Mouse (Mus musculus): ENCODE results near the gene Fam213a. TPM values are rescaled to one million over a fixed set of nuclear protein-coding genes. Genes with fewer than 3 reads are reported as not detected.

Gene Fam213a
- total RNA-seq, 2 experiments from 2014 or later: 75.5 to 79.0 TPM

- no peak for DNase-seq (ENCODE audit: low spot score in 2 of 2)
Measured at GRCm38 (mm10) chr14:40964214-40964610, 49.4 kb downstream of the Fam213a start.

- DNase-seq (ENCODE audit: low spot score in 2 of 2): no peak
Measured at GRCm38 (mm10) chr14:40963501-40964213, 49.9 kb downstream of the Fam213a start.

- no peak for DNase-seq (ENCODE audit: low spot score in 2 of 2)
Measured at GRCm38 (mm10) chr14:40962365-40963290, 51.0 kb downstream of the Fam213a start.

DNA sequence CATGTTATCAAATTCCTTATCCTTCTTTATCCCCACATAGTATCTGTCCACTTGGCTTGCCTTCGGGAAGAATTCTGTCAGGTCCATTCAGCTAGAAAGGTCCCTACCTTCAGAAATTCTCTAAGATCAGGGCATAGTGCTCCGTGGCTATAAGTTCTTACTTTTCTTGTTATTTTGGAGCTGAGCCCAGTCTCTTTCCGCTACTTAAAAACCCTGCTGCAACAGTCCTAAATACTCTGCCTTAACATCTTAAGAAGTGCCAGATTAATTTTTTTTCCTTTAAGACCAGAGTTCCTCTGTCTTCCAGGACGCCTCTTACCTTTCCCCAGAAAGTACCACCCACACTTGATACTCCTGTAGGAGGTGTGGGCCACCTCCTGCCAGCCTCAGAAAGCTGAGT is 53.4 kb downstream of the Fam213a start:
- DNase-seq (ENCODE audit: low spot score in 2 of 2): no peak

GRCm38 (mm10) chr14:40959586-40959985 is 54.0 kb downstream of the Fam213a start:
- DNase-seq (ENCODE audit: low spot score in 2 of 2): no peak

- DNase-seq (ENCODE audit: low spot score in 2 of 2): no peak
Measured at GRCm38 (mm10) chr14:40958986-40959381, 54.6 kb downstream of the Fam213a start.

DNA sequence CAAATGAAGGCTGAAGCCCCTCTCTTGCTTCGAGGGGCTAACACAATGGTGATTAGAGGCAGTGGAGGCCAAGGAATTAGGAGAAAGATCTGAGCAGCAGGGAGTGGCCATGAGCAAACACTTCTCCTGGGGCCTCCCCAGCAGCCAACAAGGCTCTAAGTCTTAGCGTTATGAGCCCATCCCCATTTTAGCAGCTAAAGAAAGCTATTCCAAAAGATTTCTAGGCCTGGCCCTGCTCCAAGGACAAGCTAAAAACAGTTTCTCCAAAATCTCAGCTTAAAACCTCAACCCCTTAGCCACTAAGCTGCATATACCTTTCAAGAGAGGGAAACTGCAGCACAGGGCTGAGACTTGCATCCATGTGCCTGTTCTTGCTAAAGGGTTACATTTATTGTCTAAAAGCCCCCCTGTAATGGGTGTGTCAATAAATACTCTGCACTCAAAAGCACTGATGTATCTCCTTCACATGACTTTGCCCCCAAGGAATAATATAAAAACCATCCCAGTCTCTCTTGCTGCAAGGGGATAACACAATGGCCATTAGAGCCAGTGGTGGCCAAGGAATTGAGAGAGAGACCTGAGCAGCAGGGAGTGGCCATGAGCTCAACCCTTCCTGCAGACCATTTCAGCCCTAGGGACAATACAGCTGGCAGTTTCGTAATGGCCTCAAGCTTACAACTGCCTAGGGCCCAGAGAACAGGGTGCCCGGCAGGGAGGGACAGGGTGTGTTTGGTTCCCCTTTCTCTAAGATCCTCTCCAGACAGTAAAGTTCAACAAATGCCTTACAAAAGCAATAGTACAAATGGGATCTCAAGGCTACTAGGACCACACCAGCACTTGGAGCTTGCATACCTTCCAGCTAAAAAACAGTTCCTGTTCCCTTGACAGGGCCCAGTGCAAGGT is 55.3 kb downstream of the Fam213a start:
- no peak for DNase-seq (ENCODE audit: low spot score in 2 of 2)

- DNase-seq (ENCODE audit: low spot score in 2 of 2): no peak
Measured at GRCm38 (mm10) chr14:40957607-40958006, 56.0 kb downstream of the Fam213a start.

GRCm38 (mm10) chr14:40956252-40957146 is 57.1 kb downstream of the Fam213a start:
- no peak for DNase-seq (ENCODE audit: low spot score in 2 of 2)

GRCm38 (mm10) chr14:40955596-40956251 is 57.9 kb downstream of the Fam213a start:
- no peak for DNase-seq (ENCODE audit: low spot score in 2 of 2)

GRCm38 (mm10) chr14:40955146-40955545 is 58.4 kb downstream of the Fam213a start:
- DNase-seq (ENCODE audit: low spot score in 2 of 2): no peak

DNA sequence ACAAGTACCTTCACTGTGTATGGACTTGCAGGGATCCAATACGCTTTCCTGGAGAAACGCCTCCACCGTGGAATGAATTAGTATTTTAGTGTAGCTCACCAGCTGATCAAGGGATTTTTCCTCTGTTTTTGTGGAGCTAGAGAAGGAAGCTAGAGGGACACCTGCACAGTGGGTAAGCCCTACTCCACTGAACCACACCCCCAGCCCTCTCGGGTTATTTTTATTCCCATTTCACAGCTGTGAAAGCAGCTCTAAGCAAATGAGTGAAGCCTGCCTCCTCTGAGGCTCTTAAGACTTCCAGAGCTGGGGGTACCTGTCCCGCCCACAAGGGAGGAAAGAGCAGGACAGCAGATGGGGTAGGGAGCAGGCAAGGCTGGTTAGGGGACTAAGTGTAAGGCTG is 60.2 kb downstream of the Fam213a start:
- DNase-seq (ENCODE audit: low spot score in 2 of 2): no peak

DNA sequence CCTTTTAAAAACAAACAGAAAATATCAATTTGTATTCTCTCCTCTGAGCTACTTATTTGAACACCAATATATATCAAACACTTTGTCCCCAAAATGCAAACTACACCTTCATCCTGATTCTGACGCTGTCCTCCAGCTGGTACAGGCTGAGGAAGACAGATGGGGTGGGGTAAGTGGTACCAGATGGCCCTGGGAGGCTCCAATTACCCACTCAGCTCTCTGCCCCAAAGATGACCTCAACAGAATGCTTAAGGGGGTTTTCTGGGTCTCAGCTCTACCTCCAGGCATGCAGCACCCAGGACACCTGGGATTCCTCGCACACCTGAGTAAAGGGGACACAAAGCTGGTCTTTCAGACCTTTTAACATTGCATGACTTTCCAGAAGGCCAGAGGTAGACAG is 60.9 kb downstream of the Fam213a start:
- DNase-seq (ENCODE audit: low spot score in 2 of 2): no peak

DNA sequence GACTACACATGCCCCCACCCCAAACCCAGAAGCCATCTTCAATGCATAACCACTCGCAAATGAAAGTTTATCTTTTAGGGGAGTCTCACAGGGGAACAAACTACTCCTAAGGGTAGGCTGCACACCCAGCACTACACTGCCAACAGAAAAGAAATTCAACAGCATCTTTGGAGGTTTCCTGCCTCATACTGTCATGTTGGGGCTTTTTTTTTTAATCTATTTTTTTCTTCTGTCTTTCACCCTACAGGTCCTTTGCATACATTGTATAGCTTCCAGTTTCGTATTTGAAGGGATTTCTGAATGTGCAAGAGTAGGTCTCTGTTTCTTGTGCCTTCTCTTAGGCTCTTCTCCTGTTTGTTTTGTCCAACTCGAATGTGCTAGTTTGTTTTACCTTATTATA is 61.3 kb downstream of the Fam213a start:
- no peak for DNase-seq (ENCODE audit: low spot score in 2 of 2)

DNA sequence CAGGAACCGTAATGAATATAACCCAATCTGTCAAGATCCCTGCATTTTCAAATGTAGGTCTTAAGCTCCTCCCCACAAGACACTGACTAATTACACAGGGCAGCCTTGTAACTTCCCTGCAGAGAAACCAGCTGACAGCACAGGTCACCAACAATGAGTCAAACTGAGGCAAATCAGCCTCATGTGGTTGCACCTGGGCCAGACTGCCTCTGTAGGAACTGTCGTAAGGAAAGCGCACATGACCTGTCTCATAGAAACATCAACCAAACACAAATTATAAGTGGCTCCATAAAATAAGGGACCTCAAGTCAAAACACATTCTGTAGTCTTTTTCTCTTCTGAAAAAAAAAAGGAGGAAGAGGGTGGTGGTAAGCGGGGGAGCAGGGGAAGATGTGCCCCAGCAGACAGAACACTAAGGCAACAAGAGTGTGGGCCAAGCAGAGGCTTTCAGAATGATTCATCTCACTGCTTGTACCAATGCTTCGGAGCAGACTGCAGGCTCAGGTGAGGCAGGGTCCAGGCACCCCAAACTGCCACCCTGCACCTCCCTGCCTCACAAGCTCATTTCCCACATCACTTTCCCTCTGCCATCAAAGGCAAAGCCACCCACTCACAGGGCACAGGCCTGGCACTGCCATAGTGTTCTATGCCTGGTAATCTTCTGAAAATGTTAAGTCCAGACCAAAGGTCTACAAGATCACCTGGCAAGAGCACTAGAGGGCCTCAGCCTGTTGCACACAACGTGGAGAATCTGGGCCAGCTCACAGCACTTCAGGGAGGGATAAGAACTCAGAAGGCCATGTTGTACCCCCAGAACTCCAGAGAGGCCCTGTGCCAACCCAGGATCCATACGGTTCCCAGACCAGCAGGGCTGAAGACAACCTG is 63.6 kb downstream of the Fam213a start:
- no peak for DNase-seq (ENCODE audit: low spot score in 2 of 2)

- no peak for DNase-seq (ENCODE audit: low spot score in 2 of 2)
Measured at GRCm38 (mm10) chr14:40949047-40949446, 64.5 kb downstream of the Fam213a start.

DNA sequence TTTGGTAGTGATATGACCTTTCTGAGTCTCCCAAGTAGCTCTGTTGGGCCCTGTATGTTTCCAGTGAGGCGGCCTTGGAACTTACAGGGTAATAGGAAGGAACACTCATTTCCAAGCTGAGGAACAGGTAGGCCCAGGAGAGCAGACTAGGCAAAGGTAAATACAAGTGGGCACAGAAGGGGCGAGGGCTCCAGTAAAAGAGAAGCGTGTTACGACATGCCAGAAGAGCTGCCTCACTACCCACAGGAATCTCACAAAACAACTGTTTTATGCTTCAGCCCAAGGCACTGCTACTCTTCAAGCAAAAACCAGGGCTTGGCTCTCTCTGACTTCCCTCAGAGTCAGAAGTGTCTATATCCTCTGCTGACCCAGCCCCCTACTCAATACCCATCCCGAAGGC is 65.1 kb downstream of the Fam213a start:
- no peak for DNase-seq (ENCODE audit: low spot score in 2 of 2)
